Mouse (Mus musculus): Measurements from ENCODE around the gene Crocc2. TPM values are rescaled to one million over a fixed set of nuclear protein-coding genes. Genes with fewer than 3 reads are reported as not detected.

The Crocc2 gene
- polyA plus RNA-seq, 1 experiment from 2014 or later: 0.19 TPM

- H3K27ac ChIP-seq: no peak overlapping the region
- WGBS: 82% methylated on average over 1 of the region's 1 CpGs
- H3K4me1 ChIP-seq: no peaks in the 10 kb centered on the region
- no peak for ATAC-seq (ENCODE audit: low FRiP score, low read depth)
- no peaks in the 10 kb centered on the region for H3K9me3 ChIP-seq
- no peak overlapping the region for H3K4me2 ChIP-seq (replicated peaks)
- H3K27me3 ChIP-seq (replicated peaks): no peaks in the 10 kb centered on the region
- H3K4me3 ChIP-seq: no peak overlapping the region
- H3K9ac ChIP-seq: no peak overlapping the region
- H3K36me3 ChIP-seq: no peaks in the 10 kb centered on the region
These were observed 25.7 kb upstream of the Crocc2 start for GRCm38 (mm10) chr1:93142871-93143270.

- WGBS: 85% methylated on average over 9 of the region's 9 CpGs
- H3K27me3 ChIP-seq (replicated peaks): no peaks in the 10 kb centered on the region
- no peaks in the 10 kb centered on the region for H3K36me3 ChIP-seq
- H3K9me3 ChIP-seq: no peaks in the 10 kb centered on the region
- no peak overlapping the region for H3K9ac ChIP-seq
- H3K27ac ChIP-seq: no peak overlapping the region
- ATAC-seq (ENCODE audit: low FRiP score, low read depth): no peak
- H3K4me1 ChIP-seq: no peaks in the 10 kb centered on the region
- H3K4me3 ChIP-seq: no peak overlapping the region
- no peak overlapping the region for H3K4me2 ChIP-seq (replicated peaks)
These were observed 24.3 kb upstream of the Crocc2 start for GRCm38 (mm10) chr1:93144176-93144575.

- no peak overlapping the region for H3K27ac ChIP-seq
- no peak overlapping the region for H3K4me3 ChIP-seq
- H3K9me3 ChIP-seq: no peaks in the 10 kb centered on the region
- no peak overlapping the region for H3K9ac ChIP-seq
- no peaks in the 10 kb centered on the region for H3K27me3 ChIP-seq (replicated peaks)
- 71% methylated on average over 2 of the region's 2 CpGs for WGBS
- no peaks in the 10 kb centered on the region for H3K4me1 ChIP-seq
- no peak for ATAC-seq (ENCODE audit: low FRiP score, low read depth)
- H3K36me3 ChIP-seq: no peaks in the 10 kb centered on the region
- no peak overlapping the region for H3K4me2 ChIP-seq (replicated peaks)
These were observed 17.4 kb upstream of the Crocc2 start for GRCm38 (mm10) chr1:93150907-93151661.

GRCm38 (mm10) chr1:93157566-93157965 lies 11.0 kb upstream of the Crocc2 start:
- Histone ChIP-seq H3K4me2 (replicated peaks) (no peak overlapping the region), H3K9me3 (no peaks in the 10 kb centered on the region), H3K4me3 (no peak overlapping the region), H3K9ac (no peak overlapping the region), H3K27ac (no peak overlapping the region), H3K4me1 (no peaks in the 10 kb centered on the region), H3K27me3 (replicated peaks) (no peaks in the 10 kb centered on the region), H3K36me3 (no peaks in the 10 kb centered on the region)
- no peak for ATAC-seq (ENCODE audit: low FRiP score, low read depth)
- WGBS: 80% methylated on average over 4 of the region's 4 CpGs

GRCm38 (mm10) chr1:93158916-93159315 lies 9.6 kb upstream of the Crocc2 start:
- ATAC-seq (ENCODE audit: low FRiP score, low read depth): no peak
- H3K4me1 ChIP-seq: no peaks in the 10 kb centered on the region
- H3K27me3 ChIP-seq (replicated peaks): no peaks in the 10 kb centered on the region
- 89% methylated on average over 8 of the region's 8 CpGs for WGBS
- no peaks in the 10 kb centered on the region for H3K9me3 ChIP-seq
- no peak overlapping the region for H3K4me3 ChIP-seq
- H3K4me2 ChIP-seq (replicated peaks): no peak overlapping the region
- H3K9ac ChIP-seq: no peak overlapping the region
- no peak overlapping the region for H3K27ac ChIP-seq
- no peaks in the 10 kb centered on the region for H3K36me3 ChIP-seq

GRCm38 (mm10) chr1:93159566-93160500 lies 8.7 kb upstream of the Crocc2 start:
- no peak overlapping the region for H3K4me3 ChIP-seq
- no peaks in the 10 kb centered on the region for H3K36me3 ChIP-seq
- WGBS: 85% methylated on average over 21 of the region's 21 CpGs
- no peak overlapping the region for H3K4me2 ChIP-seq (replicated peaks)
- H3K9me3 ChIP-seq: no peaks in the 10 kb centered on the region
- ATAC-seq (ENCODE audit: low FRiP score, low read depth): no peak
- no peak overlapping the region for H3K27ac ChIP-seq
- no peaks in the 10 kb centered on the region for H3K4me1 ChIP-seq
- H3K27me3 ChIP-seq (replicated peaks): no peaks in the 10 kb centered on the region
- no peak overlapping the region for H3K9ac ChIP-seq

GRCm38 (mm10) chr1:93160501-93161133 lies 7.9 kb upstream of the Crocc2 start, which contains the start of gene 2310007B03Rik:
TSS of gene 2310007B03Rik (minus strand) at chr1:93160948.
- H3K4me3 ChIP-seq: no peak within 1 kb of the TSS
- ATAC-seq (ENCODE audit: low FRiP score, low read depth): no peak
- no peak within 1 kb of the TSS for H3K9ac ChIP-seq
- no peaks in the 10 kb centered on the region for H3K9me3 ChIP-seq
- H3K4me2 ChIP-seq (replicated peaks): no peak within 1 kb of the TSS
- no peaks in the 10 kb centered on the region for H3K36me3 ChIP-seq
- no peak within 1 kb of the TSS for H3K27ac ChIP-seq
- no peaks in the 10 kb centered on the region for H3K4me1 ChIP-seq
- 71% methylated on average over 8 of the region's 8 CpGs for WGBS
- no peaks in the 10 kb centered on the region for H3K27me3 ChIP-seq (replicated peaks)

GRCm38 (mm10) chr1:93161350-93161749 lies 7.2 kb upstream of the Crocc2 start:
- Histone ChIP-seq H3K27ac (no peak overlapping the region), H3K9me3 (no peaks in the 10 kb centered on the region)
- WGBS: 78% methylated on average over 8 of the region's 8 CpGs

GRCm38 (mm10) chr1:93161921-93162320 lies 6.6 kb upstream of the Crocc2 start:
- Histone ChIP-seq H3K4me2 (replicated peaks) (no peak overlapping the region), H3K36me3 (no peaks in the 10 kb centered on the region), H3K4me3 (no peak overlapping the region), H3K9ac (no peak overlapping the region), H3K27me3 (replicated peaks) (no peaks in the 10 kb centered on the region), H3K27ac (no peak overlapping the region), H3K4me1 (no peaks in the 10 kb centered on the region), H3K9me3 (no peaks in the 10 kb centered on the region)
- no peak for ATAC-seq (ENCODE audit: low FRiP score, low read depth)
- 83% methylated on average over 10 of the region's 10 CpGs for WGBS

More at GRCm38 (mm10) chr1:93161350-93161749, 7.2 kb upstream of the Crocc2 start:
- H3K27me3 ChIP-seq (replicated peaks): no peaks in the 10 kb centered on the region
- no peak overlapping the region for H3K9ac ChIP-seq
- no peak overlapping the region for H3K4me2 ChIP-seq (replicated peaks)
- H3K4me3 ChIP-seq: no peak overlapping the region
- H3K4me1 ChIP-seq: no peaks in the 10 kb centered on the region
- no peaks in the 10 kb centered on the region for H3K36me3 ChIP-seq
- no peak for ATAC-seq (ENCODE audit: low FRiP score, low read depth)

GRCm38 (mm10) chr1:93162588-93162987 lies 5.9 kb upstream of the Crocc2 start:
- H3K27ac ChIP-seq: no peak overlapping the region
- no peak overlapping the region for H3K9ac ChIP-seq
- H3K4me3 ChIP-seq: no peak overlapping the region
- no peaks in the 10 kb centered on the region for H3K27me3 ChIP-seq (replicated peaks)
- no peaks in the 10 kb centered on the region for H3K36me3 ChIP-seq
- H3K9me3 ChIP-seq: no peaks in the 10 kb centered on the region
- H3K4me1 ChIP-seq: no peaks in the 10 kb centered on the region
- H3K4me2 ChIP-seq (replicated peaks): no peak overlapping the region
- WGBS: 82% methylated on average over 7 of the region's 7 CpGs
- ATAC-seq (ENCODE audit: low FRiP score, low read depth): no peak

- H3K9me3 ChIP-seq: no peaks in the 10 kb centered on the region
- ATAC-seq (ENCODE audit: low FRiP score, low read depth): no peak
- no peak overlapping the region for H3K9ac ChIP-seq
- H3K4me2 ChIP-seq (replicated peaks): no peak overlapping the region
- H3K27ac ChIP-seq: no peak overlapping the region
- H3K4me3 ChIP-seq: no peak overlapping the region
- WGBS: 84% methylated on average over 9 of the region's 9 CpGs
- H3K27me3 ChIP-seq (replicated peaks): no peaks in the 10 kb centered on the region
- H3K36me3 ChIP-seq: no peaks in the 10 kb centered on the region
- H3K4me1 ChIP-seq: no peaks in the 10 kb centered on the region
These were observed 3.1 kb upstream of the Crocc2 start for GRCm38 (mm10) chr1:93165447-93165846.
